Mouse (Mus musculus): ENCODE results near the gene Nrg4.
A peak's percentile ranks its signal among the peaks of the same experiment; 100 is the strongest.

The Nrg4 gene

GRCm38 (mm10) chr9:55322641-55323040, 4.0 kb downstream of the Nrg4 start:
- no peak for DNase-seq (ENCODE audit: inconsistent ontology term)

DNA sequence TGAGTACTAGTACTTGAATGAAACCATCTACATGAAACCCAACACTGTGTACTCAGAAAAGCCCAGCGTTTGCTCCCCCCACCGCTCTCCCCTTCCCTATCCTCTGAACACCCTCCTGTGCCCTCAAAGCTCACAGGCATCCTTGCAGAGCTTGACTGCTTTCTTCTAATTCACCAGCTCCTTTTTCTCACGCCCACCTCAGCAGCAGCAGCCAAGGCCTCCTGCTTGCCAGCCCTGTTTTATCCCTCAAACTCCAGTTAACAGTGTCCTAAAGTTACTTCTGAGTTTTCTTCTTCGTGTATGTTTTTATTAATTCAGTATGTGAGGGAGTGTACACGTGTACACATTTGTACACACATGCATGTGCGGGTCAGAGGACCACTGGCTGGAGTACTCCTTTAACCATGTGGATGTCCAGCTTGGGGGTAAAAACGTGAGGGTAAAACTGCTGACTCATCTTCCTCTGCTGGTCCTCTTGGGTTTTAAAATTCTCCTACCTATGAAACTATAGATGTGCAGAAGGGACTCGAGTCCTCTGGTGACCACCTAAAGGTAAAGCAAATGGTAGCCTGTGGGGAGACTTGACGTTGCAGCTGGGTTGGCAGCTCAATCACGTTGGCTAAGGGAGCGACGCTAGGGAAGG, 12.9 kb downstream of the Nrg4 start:
- no peak for DNase-seq (ENCODE audit: inconsistent ontology term)

DNA sequence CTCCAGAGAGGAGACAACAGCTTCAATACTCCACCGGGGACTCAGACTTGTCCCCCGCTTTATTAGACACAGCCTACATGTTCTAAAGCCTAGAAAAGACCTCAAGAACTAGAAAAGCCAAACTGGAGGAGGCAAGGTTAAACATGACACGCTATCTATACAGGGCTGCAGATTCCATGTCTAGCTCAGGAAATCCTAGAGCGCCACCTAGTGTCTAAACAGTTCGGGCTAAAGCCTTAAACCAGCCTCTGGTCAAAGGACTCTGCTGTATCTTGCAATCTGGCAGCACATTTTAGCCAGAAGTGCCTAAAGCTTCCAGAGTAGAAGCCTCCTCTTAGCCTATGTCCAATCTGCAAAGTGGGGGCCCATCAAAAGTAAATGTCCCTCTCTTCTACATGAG, 15.1 kb downstream of the Nrg4 start:
- DNase-seq (ENCODE audit: inconsistent ontology term) = peak; percentile 61

DNA sequence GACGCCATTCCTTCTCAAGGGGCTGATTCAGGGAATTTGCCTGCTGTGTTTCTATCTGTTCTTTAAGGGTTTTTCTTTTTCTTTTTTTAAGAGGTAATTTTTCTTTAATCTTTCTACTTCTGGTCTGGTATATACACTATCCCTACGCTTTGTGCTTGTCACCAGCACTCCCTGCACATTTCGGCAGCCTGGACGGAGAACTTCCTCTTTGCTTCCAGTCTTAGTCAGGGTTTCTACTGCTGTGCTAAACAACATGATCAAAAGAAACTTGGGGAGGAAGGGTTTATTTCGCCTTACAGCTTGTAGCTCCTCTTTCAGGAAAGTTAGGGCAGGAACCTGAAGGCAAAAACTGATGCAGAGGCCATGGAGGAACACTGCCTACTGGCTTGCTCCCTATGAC, 18.2 kb downstream of the Nrg4 start:
- DNase-seq (ENCODE audit: inconsistent ontology term) = no peak

- no peak for DNase-seq (ENCODE audit: inconsistent ontology term)
Measured at GRCm38 (mm10) chr9:55307557-55307956, 19.1 kb downstream of the Nrg4 start.

- no peak for DNase-seq (ENCODE audit: inconsistent ontology term)
Measured at GRCm38 (mm10) chr9:55307066-55307465, 19.6 kb downstream of the Nrg4 start.

GRCm38 (mm10) chr9:55296221-55296620, 30.4 kb downstream of the Nrg4 start:
- DNase-seq (ENCODE audit: inconsistent ontology term) = peak; percentile 57

- no peak for DNase-seq (ENCODE audit: inconsistent ontology term)
Measured at GRCm38 (mm10) chr9:55291966-55292365, 34.7 kb downstream of the Nrg4 start.

DNA sequence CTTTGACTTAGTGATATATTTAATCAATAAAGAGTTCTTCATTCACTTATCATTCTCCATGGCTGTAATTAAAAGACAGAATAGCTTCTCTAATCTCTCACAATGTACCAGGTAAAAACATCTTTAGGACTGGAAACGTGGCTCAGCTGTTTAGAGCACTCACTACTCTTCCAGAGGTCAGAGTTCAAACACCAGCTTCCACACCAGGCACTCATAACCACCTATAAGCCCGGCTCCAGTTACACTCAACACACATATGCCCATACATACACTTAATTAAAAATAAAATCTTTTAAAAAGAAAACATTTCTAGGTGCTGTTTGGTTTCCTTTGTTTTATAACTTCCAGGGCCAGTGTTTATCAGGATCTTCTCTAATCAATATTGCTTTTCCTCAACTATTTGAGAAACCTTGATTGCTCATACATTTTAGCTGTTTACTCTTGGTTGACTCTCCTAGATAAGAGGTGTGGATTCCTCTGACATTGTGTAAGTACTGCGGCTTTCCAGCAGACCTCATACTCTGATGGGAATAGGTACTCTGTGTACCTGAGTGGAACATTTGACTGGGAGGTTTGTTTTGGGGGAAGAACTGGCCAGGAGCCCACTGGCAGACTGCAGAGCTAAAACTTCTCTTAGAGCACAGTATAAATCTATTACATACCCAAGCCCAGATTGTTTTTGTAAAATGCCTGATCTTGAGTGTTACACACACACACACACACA, 37.0 kb downstream of the Nrg4 start:
- no peak for DNase-seq (ENCODE audit: inconsistent ontology term)

- DNase-seq (ENCODE audit: inconsistent ontology term) = no peak
Measured at GRCm38 (mm10) chr9:55285197-55285596, 41.4 kb downstream of the Nrg4 start.

GRCm38 (mm10) chr9:55283516-55283915, 43.1 kb downstream of the Nrg4 start:
- DNase-seq (ENCODE audit: inconsistent ontology term) = no peak

- DNase-seq (ENCODE audit: inconsistent ontology term) = no peak
Measured at GRCm38 (mm10) chr9:55279114-55279825, 47.4 kb downstream of the Nrg4 start.

DNA sequence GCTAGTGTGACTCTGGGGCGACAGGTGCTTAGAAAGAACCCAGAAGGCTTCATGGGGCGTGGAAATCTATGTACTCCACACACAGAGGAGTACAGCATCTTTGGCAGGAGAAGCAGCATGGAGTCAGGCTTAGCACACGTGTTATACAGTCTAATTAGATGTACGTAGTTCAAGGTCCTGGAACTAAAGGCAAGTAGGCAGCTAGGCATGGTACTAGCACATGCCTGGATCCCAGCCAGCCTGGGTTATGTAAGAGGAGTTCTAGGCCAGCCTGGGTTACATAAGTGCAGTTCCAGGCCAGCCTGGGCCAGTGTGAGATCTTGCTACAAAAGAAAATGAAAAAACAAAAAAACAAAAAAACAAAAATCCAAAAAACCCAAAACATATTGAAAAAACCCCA, 49.1 kb downstream of the Nrg4 start:
- no peak for DNase-seq (ENCODE audit: inconsistent ontology term)

DNA sequence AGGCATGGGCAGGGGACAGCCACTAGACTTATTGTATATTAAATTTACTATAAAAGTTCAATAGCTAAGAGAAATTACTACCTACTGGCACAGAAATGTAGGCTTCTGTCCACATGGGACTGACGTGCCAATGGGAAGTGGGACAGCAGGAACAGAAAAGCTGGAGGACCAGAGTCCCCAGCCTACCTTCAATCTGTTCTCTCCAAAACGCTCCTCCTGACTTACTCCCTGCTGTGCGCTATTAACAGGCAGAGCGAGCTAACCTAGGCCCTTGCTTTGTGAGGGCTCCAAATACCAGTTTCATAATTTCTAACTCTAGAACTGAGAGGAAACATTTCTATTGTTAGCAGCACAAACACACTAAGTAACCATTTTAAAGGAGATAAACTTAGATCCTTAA, 52.7 kb downstream of the Nrg4 start:
- no peak for DNase-seq (ENCODE audit: inconsistent ontology term)

GRCm38 (mm10) chr9:55271960-55272560, 54.6 kb downstream of the Nrg4 start:
- no peak for DNase-seq (ENCODE audit: inconsistent ontology term)

DNA sequence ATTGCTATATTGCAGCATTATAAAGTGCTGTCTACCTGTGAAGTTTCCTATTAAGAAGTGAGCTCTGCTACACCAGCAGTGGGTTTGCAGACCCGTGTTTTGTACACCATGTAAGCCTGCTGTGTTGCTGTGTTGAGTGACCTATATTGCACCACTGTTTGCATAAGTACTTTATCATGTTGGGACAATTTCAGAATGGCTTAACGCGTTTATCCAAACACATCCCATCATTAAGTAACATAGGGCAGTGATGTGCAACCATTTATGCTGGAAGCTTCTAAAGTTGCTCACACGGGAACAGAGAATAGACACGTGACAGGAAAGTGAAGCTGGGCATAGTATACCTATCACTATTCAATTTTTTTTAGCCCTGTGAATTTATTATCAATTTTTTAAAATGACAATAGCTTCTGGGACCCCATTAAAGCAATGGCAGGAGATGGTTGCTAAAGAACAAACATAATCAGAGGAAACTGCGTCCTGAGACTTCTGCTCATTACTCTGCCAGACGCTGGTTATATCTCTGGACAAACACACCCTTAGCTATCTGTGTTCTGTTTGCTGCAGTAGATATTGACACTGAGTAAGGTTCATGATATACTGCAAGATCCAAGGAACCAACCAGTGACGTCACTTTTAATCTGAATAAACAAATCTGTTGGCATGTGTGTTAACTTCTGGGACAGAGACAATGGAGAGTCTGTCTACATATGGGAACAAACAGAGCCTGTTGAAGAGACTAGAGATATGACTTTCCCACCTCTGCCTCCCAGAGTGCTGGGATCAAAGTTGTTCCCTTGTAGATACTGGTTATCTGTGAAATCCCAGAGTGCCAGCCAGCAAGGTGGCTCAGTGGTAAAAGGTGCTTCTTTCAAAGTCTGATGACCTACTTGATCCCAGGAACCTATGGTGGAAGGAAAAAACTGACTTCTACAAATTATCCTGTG, 62.0 kb downstream of the Nrg4 start:
- DNase-seq (ENCODE audit: inconsistent ontology term) = no peak

DNA sequence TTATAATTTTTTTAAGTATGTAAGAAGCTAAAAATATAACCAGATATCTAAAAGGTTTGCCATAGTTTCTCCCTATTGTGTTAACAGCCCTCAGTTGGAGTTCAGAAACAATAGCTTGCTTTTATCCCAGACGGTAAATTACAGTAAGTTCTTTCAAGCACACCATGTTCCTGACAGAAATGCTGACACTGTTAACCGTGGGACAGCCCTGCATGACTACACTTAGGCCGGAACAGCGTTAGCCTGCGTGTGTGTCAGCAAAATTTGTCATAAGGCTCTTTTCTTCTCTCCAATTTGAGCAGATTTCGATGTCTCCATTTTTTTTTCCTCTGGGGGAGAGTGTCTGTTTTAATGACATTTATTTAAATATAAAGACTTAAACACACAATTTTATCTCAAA, 66.9 kb downstream of the Nrg4 start:
- peak; percentile 7 for DNase-seq (ENCODE audit: inconsistent ontology term)

DNA sequence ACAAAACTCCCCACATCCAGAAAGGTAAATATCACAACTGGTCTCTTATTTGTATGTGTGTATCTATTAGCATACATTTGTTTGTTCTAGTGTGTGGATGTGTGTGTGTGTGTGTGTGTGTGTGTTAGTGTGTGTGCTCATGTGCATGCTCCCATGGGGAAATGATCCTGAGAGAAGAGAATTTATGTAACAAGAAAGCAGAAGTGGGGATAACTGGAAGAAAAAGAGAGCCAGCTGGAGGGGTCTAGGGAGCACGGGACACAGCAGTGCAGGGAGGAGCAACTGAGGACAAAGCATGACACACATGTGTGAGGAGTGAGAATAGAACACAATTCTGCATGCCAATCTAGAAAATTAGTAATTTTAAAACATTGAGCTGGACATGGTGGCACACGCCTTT, 69.5 kb downstream of the Nrg4 start:
- no peak for DNase-seq (ENCODE audit: inconsistent ontology term)

- no peak for DNase-seq (ENCODE audit: inconsistent ontology term)
Measured at GRCm38 (mm10) chr9:55255604-55256003, 71.0 kb downstream of the Nrg4 start.

DNA sequence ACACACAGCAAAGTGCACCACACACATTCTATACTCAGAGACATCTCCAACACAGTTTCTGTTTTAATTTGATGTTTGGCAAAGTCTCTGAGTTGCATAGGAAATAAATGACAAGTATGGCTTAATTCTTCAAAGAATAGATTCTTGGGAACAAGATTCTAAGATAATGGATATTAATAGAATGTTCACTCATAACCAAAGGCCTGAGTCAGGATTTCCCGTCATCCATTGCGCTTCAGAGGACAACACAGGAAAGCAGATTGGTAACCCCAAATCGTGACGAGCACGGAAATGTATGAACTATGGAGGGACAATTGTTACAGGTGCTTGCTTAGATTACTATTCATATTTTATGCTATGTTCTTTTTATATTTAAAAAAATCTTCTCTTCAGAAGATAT, 71.6 kb downstream of the Nrg4 start:
- no peak for DNase-seq (ENCODE audit: inconsistent ontology term)

DNA sequence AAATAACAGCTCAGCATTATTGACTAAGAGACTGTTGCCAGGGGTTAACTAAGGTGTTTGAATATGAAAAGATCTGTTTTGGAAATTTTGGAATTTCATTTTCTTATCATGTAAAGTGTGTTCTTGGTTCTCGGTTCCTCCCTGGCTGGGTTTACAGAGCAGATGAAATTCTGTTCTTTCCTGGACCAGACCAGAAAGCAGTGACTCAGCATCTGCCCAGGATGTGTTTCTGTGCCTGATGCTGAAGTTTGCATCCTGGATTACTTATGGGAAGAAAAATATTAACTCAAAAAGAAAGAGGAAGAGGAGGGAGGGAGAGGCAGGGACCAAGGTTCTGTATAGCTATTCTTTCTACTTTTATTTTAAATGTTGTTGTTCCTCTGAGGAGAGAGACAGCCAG, 72.8 kb downstream of the Nrg4 start:
- DNase-seq (ENCODE audit: inconsistent ontology term) = no peak
